Mouse (Mus musculus) layer of hippocampus, postnatal 10 days (tissue): ENCODE measurements around the gene Naa11. TPM values are rescaled to one million over a fixed set of nuclear protein-coding genes. Genes with fewer than 3 reads are reported as not detected.

ENCODE experiments used
- DNase-seq, 2 experiments: peaks; one replicate each; pipeline ENCODE4 v3.0.0; 2021; ENCODE audit warnings: low spot score in 2 of 2
- long read RNA-seq: library from polyadenylated mRNA; stranded (forward); transcript quantifications from one replicate; pipeline ENCODE4 v2.0.0, GENCODE M21; 2023
- total RNA-seq, 2 experiments: library from RNA; stranded (reverse); gene quantifications; 2 replicates each; pipeline ENCODE4 v1.2.3; 2021

Naa11 gene
- not detected for total RNA-seq
- long read RNA-seq, partial matches to known transcripts: 0 of 1 reads
- long read RNA-seq, other reads (novel, unspliced or antisense): 1 of 1 reads

DNA sequence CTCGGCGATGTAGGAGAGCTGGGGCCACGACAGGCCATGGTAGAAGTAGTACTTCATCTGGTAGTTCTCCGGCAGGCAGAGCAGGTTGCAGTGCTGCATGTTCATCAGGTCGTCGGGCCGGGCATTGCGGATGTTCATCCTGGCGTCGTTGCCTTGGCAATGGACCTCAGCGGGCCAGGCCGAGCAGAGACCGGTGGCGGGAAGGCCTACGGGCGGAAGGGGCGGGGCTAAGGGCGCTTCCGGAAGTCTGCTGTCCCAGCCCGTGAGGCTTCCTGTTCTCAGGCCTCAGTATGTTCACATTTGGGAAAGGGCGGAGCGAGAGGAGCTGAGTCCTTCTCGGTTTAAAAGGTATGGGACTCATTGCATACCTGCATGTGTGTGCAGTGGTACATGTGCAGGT is at the start of gene Naa11:
TSS of gene Naa11 (minus strand) at position 220 of the 400 bp plus-strand sequence.
- no peak for DNase-seq

DNA sequence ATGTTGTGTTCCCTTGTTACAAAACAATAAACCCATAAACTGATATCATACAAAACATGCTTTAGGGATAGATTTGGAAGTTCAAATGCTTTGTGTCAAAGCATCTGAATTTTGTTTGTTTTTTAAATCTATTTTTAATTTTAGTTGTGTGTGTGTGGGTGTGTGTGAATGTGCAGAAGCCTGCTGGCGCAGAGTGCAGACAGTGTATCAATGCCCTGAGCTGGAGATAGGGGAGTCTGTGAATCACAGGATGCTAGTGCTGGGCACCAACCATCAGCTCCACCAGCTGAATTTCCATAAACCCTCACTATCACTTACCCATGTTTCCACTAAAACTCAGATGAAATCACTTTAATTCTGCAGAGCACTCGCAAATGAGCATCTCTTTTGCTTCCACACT is 40.3 kb upstream of the Naa11 start:
- no peak for DNase-seq

DNA sequence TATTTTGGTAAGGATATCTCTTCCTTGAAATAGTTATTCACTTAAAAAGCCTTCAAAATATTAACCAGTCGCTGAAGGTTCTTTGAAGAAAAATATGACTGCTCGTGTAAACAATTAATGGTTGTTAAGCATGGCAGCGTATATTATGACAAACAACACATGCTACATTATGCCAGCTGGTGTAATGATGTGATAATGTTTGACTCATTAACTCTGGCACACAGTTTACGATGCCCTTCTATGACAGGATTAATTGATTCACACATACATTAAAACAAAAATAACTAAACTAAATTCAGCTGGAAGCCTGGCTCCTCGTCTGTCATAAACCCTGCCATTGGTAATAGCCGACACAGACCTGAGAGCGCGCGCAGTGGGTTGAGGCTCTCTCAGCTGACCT is 37.8 kb upstream of the Naa11 start:
- DNase-seq: no peak

DNA sequence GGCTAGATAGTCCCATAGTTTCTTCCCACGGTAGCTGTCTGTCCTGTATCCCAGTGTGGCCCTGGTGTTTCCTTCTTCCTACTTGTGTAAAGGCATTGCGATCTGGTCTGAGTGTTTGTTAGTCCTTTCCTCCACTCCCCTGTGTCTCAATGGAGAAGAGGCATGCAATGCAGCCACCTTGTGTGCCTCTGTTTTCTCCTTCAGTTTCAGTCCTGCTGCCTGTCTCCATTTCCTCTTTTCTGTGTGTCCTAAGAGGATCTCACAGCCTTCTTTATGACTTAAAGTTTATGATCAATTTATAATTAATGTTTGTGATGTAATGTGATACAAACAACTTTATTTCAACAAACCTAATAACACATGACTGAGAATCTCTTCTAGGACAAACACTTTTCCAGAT is 29.5 kb upstream of the Naa11 start:
- DNase-seq: no peak

DNA sequence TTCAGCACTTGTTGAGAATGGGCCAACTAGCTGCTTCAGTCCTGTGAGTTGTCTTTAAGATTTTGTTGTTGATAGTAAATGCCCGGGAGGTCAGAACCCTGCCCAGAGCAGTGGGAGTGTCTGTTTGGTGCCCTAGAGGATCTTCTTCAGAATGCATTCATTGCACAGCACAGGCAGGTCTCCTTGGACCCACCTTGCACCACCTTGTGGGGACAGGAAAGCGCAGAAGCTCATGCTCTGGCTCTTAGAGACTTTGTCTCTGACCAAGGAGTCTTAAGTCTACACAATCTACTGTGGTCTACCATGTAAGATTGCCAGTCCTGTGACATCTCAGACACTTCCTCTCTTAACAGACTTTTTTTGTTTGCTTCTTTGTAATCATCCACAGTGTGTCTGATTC is 25.0 kb upstream of the Naa11 start:
- DNase-seq: no peak

DNA sequence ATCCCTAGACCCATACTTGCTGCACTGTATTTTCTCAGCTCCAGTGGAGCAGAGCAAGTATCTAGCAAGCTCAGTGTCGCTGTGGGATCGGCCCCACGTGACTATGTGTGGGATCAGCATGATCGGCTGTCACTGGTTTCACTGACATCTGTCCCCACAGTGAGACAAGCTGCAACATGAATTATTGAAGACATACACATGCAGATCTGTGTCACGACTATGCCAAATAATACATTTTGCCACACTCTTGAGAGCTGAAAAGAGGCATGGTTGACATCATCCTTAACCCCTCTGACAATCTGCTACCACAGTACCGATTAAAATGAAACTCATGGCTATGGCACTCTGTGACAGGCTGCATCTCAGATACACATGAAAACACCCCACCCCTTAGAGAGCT is 23.7 kb upstream of the Naa11 start:
- DNase-seq: peak; percentile 28 to 45

DNA sequence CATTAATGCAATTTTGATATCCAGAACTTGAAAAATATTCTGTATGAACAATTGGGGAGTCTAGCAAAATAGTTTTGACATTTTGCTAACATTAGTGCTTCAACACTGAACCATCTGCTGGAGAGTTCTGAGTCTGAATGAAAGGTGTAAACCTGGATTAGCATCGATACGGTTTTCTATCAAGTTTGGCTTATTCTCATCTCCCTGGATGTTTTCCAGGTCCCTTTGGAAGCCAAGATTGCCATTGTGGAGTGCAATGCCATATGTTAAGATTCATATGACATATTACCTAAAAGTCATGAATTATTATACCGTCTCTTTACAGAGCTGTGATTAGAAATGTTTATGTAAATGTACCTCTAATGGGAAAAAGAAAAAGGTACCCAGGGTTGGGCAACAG is 21.5 kb upstream of the Naa11 start:
- DNase-seq: no peak

DNA sequence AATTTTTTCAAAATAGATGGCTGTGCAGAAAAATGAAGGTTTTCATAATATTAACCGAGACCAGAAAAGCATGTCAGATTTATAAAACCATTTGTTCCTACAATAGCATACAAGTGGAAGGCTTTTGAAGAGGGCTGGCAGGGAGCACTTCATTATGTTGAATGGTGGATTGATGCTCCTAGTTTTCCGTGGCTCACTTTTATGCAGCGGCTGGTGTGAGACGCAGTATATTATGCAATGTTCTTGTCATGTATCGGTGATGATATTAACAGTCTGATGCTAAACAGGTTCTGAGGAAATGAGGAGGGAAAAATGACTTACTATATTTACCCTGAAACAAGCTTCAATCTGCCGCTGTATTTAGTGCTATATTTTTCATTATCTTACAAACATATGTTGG is 18.0 kb upstream of the Naa11 start:
- DNase-seq: no peak

DNA sequence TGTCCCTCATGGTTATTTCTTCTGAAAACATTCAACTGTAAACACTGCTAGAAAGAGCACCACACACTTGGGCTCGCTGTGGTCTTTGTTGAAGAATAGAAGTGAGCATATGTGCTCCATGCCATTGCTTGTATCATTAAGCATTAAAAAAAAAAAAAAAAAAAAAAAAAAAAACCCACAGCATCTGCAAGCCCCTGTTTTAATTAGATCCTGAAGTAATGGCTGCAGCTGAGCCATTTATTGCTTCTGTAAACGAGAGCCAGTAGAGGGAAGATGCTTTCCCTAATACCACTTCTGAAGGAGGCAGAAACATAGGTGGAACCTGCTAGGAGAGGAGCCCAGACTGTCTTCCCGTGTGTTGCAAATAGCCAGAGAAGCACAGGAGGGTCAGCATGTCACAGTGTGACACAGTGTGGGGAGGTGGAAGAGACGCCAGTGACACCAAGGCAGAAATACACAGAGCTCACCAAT is 17.1 kb upstream of the Naa11 start:
- no peak for DNase-seq

DNA sequence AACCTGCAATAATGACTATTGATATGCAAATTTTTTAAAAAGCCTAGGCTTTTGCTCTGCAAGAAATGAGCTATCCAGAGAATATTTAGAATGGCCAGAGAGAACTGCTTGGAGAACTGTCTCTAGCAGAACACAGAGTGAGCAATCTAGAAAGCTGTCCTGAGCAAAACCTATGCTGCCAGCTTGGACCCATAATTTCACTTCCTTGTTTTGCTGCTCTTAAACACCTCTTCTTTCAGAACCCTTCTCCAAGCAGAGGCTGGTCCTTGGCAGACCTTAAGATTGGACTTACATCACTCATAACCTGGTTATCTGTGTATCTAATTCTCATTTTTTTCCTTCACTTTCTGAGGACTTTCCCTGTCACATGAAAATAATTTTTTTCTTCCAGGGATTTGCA is 8.9 kb upstream of the Naa11 start:
- DNase-seq: no peak

DNA sequence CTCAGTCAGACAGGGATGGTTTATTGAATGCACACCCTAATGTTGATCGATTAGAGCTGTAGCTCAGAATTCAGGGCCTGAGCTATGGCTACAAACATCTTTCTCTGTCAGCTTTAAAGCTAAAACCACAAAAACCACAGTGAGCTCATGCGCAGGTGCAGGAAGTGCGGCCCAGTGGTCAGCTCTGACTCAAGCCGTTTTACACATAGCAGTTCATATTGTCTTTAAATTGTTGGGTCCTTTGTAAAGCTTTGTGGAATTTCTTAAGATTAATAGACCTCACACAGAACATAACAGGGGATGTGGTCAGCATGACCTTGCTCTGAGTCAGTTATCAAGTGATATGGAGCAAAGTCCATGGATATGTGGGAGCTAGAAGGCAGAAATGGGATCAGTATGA is 5.4 kb upstream of the Naa11 start:
- DNase-seq: no peak

DNA sequence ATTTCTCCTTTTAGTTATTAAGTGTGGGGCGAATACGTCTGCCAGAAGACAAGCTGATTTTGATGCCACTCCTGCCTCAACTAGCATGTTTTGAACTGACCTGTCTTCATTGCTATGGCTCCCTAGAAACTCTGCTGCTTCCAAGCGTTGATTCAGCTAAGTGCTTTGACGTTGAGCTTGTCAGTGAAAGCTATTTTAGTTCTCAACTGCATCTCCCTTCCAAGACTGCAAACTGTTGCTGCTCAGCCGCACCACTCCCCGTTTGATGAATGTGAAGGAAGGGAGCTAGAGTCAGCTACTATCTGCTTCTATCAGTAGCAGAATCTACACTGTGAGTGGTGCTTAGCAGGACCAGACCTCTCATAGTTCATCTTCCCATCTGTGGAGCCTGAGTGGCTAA is 4.6 kb downstream of the Naa11 start:
- DNase-seq: no peak

DNA sequence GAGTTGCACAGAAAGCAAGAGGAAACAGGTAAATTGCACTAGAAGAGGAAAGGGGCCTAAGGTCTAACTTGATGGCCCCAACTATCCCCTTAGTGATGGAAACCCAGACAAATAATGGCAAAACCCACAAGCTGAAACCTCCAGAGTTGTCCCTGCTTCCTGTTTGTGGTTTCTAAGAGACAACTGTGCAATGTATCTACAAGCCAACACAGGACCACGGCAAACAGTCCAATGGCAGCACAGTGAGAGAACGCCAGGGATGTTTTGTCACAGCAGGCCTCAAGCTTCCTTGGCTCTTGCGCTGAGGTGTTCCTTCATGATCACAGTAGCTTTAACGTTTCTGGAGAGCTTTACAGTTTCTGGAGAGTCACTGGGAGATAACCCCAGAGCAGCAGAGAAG is 7.8 kb downstream of the Naa11 start:
- DNase-seq: no peak

DNA sequence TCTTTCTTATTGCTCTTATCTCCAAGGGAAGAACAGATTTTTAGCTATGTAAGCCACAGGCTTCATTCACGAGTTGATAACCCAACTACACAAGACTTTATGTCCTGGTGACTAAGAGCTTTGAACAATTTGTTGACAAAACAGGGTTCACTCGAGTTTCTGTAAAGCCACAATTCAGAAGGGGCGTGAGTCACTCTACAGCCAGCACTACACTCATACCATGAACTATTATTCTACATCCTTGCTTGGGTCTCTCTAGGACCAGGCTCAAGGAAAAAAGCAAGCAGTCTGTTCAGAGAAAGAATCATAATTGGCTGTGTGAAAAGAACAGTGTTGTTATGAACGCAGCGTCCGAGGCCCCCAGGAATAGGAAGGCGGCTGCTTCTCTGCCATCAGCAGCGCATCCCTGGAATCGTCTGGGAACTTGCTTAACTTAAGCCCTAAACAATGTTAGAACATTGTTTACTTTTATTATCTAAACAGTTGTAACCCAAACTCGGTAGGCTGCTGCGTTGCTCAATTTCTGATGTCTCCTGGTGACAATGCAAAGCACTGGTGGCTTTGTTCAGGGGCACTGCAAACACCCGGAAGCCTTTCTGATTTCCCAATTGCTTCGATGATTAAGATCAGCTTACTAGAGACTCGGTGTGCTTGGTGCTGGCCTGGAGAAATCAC is 9.5 kb downstream of the Naa11 start:
- DNase-seq: no peak

DNA sequence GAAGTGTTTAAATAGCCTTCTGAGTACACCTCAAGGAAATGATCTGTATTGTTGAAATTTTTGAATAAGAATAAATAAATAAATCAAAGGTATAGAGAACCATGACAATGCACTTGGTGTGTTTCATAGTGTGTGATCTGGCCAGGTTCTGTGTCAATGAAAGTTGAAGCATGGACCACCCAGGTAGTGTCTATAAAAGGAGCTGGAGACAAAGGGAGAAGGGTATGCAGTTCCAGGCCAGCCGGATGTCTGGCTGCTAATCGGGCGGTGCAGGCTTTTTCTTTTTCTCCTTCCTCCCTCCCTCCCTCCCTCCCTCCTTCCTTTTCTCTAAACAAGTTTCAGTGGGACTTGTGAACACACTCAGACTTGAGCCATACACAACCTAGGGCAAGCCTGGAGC is 12.2 kb downstream of the Naa11 start:
- DNase-seq: no peak

DNA sequence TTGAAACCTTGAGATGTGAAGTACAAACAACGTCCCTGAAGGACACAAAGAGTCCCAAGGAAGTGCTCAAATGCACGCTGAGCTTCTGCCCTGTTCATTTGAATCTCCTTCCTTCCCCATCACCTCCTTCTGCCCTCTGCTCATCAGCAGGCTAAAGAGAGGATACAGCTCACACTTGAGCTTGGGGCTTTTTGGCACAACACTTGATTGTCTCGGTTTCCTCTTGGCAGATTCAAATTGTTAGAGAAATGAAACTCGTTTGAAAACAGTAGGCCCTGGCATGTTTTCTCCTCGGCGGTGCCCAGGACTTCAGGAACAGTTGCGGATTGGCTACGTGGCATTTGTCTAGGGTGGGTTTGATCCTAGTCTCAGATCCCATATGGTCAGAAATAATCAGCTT is 27.4 kb downstream of the Naa11 start:
- DNase-seq: peak in 1 of 2 experiments; percentile 22

DNA sequence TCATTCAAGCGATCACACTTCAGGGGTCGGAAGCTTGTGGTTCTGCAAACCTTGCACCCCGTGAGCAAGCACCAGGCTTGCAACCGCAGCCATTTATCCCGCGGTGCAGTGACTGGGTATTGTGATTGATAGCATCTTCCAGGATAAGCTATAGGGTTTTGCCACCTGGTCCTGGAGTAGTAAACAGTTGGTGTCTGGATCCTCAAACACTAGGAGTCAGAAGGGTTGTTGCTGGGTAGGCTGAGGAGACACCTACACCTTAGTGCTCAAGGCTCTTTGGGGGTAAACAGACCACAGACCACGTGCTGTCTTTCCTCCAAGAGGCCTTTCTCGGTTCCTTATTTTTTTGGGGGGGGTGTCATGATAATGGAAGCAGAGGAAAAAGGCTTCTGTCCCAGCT is 27.9 kb downstream of the Naa11 start:
- DNase-seq: no peak

DNA sequence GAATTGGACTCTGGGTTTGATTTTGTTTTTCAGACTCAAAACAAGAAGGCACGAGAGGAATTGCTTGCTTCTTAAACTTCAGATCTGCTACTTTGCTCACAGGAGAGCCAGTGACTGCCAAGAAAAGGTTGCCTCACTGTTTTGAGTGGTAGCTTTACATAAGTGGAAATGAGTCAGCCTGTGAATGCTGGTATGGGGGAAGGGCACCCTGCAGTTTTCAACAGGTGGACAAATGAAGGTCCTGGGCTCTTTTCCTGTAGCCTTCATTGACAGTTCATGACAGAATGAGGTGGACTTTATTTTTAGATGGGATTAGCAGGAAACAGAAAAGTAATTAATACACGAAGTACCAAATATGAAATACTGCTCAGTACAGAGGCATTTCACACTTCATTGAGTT is 29.6 kb downstream of the Naa11 start:
- no peak for DNase-seq

DNA sequence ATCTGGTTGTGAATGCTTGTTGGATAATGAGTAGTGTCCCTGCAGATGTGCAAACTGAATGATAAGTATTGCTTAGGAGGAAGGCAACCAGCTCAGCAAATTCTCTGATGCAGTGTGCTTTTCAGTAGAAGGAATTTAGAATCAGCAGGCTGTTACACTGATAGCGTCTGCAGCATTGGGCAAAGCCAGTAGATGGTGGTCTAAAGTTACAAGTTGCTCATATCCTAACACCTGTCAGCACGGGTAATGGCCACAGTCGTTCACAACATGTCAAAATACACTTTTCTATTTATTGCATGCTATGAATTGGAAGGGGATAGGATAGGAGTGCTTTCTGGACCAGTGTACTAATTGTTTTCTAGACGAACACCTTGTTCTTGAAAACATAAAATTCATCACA is 33.1 kb downstream of the Naa11 start:
- no peak for DNase-seq

DNA sequence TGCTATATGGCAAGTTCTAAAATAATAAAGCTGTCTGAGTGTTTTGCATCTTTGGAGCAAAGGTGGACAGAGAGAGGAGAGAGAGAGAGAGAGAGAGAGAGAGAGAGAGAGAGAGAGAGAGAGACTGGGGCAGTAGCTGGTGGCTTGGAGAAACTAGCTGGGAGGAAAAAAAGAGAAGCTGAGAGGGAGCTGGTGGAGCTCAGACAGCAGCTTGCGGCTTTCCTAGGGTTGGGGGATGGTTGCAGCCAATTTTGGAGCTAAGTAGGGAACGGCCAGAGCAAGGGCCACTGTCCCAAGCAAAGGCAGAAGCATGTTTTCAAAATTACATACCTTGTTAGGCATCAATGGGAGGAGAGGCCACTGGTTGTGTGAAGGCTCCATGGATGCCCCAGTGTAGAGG is 36.0 kb downstream of the Naa11 start:
- no peak for DNase-seq

DNA sequence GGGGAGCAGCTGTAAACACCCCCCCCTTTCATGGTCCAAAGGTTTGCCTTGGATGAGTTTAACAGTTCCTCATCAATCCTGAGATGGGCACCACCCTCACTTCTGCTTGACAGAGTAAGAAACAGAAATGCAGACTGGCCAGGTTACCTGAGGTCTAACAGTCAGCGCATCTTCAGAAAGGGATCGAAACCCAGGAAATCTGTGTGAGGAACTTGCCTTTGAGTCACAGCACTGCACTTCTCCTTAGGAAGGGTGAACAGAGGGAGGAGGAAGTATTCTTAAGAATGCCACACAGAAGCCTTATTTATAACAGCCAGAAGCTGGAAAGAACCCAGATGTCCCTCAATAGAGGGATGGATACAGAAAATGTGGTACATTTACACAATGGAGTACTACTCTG is 37.0 kb downstream of the Naa11 start:
- DNase-seq: no peak

DNA sequence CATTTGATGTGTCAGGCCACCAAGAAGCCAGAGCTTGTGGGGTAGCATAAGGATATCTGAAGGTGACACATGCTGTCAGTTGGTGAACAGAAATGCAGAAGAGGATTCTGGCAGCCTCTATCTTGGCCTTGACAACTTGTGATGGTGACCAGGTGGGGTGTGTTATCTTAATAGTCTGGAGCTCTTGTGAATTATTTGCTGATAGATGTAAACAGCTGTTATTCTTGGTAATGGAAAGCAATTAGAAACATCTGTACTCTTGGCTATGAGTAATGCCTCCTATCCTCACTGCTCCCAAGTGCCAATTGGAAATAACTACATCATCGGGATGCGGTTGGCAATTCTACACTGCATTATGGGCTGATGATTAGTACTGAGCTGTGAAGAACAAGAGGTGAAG is 43.4 kb downstream of the Naa11 start:
- DNase-seq: peak in 1 of 2 experiments; percentile 14

DNA sequence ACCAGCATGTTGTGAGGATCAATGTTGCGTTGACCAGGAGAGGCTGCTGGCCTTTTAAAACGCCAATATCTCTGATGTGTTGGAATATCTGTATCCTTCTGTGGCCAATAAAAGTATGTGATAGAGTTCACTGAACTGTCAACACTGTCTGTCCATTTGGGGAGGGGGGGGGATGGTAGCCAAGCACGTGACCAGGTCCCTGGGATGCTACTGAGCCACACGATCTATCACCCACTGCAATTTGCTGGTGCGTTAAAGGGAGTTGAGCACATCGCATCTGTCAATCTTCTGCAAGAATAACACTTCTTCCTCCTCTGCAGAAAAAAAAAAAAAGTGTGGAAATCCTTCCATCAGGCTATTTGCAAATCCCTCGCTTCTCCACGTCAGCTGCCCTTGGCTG is 43.9 kb downstream of the Naa11 start:
- no peak for DNase-seq
